Mouse (Mus musculus) right cerebral cortex, postnatal 10 days (tissue): Measurements from ENCODE around the gene Zfp219.

Experiments
- DNase-seq, 2 experiments: peaks; one replicate each; pipeline ENCODE4 v3.0.0; 2021; ENCODE audit warnings: low spot score in 2 of 2

Zfp219 gene

GRCm38 (mm10) chr14:51997483-51997882 is 23.1 kb downstream of the Zfp219 start:
- DNase-seq = peak; percentile 22 to 28

GRCm38 (mm10) chr14:51996866-51997265 is 23.7 kb downstream of the Zfp219 start:
- DNase-seq = peak; percentile 59 to 68

GRCm38 (mm10) chr14:51996231-51996841 is 24.2 kb downstream of the Zfp219 start:
- DNase-seq = no peak

GRCm38 (mm10) chr14:51995219-51995871 is 25.2 kb downstream of the Zfp219 start:
- no peak for DNase-seq

GRCm38 (mm10) chr14:51994453-51994852 is 26.1 kb downstream of the Zfp219 start:
- no peak for DNase-seq

GRCm38 (mm10) chr14:51989461-51989970 is 31.0 kb downstream of the Zfp219 start:
- peak; percentile 28 to 36 for DNase-seq

- no peak for DNase-seq
These were observed 31.8 kb downstream of the Zfp219 start for GRCm38 (mm10) chr14:51988731-51989130.

GRCm38 (mm10) chr14:51987177-51987576 is 33.4 kb downstream of the Zfp219 start:
- peak in 1 of 2 experiments; percentile 29 for DNase-seq

- no peak for DNase-seq
These were observed 34.4 kb downstream of the Zfp219 start for GRCm38 (mm10) chr14:51986153-51986505.

- DNase-seq = peak; percentile 89
These were observed 35.0 kb downstream of the Zfp219 start for GRCm38 (mm10) chr14:51985301-51986152.

GRCm38 (mm10) chr14:51984247-51985231 is 36.0 kb downstream of the Zfp219 start, which contains the start of gene Arhgef40:
Gene Arhgef40, plus strand, starts transcription at chr14:51984719.
- DNase-seq = peak; percentile 85 to 87

GRCm38 (mm10) chr14:51983855-51984246 is 36.7 kb downstream of the Zfp219 start:
- DNase-seq = no peak

GRCm38 (mm10) chr14:51983251-51983650 is 37.3 kb downstream of the Zfp219 start:
- no peak for DNase-seq

GRCm38 (mm10) chr14:51979252-51979651 is 41.3 kb downstream of the Zfp219 start:
- no peak for DNase-seq

- DNase-seq = no peak
These were observed 53.1 kb downstream of the Zfp219 start for GRCm38 (mm10) chr14:51967400-51967799.

- no peak for DNase-seq
These were observed 60.2 kb downstream of the Zfp219 start for GRCm38 (mm10) chr14:51960316-51960715.
